Mouse (Mus musculus): ENCODE measurements at regions not wholly inside any gene's neighbourhood (a gene's known extent, or its start where the extent isn't known, plus 50 kb on each side); places are given as distances from the start of the nearest gene placed in this dataset.

- ATAC-seq (ENCODE audit: insufficient number of reproducible peaks, insufficient read depth, low FRiP score, low TSS enrichment), result no peak
- WGBS, result 53% methylated on average over 3 of the region's 3 CpGs
These were observed 235.6 kb upstream of the Nt5c1b start for GRCm38 (mm10) chr12:10134141-10134540.

GRCm38 (mm10) chr12:10135915-10136314 lies 233.9 kb upstream of the Nt5c1b start:
- Histone ChIP-seq H3K9me3 (no peaks in the 10 kb centered on the region), H3K4me2 (replicated peaks) (no peak overlapping the region), H3K36me3 (no peaks in the 10 kb centered on the region), H3K27ac (no peak overlapping the region), H3K4me1 (no peaks in the 10 kb centered on the region), H3K27me3 (no peaks in the 10 kb centered on the region), H3K9ac (no peak overlapping the region), H3K4me3 (no peak overlapping the region)
- WGBS, result 27% methylated on average over 2 of the region's 2 CpGs
- no peak for ATAC-seq (ENCODE audit: insufficient number of reproducible peaks, insufficient read depth, low FRiP score, low TSS enrichment)

More at GRCm38 (mm10) chr12:10134141-10134540, 235.6 kb upstream of the Nt5c1b start:
- H3K9me3 ChIP-seq, result no peaks in the 10 kb centered on the region
- H3K36me3 ChIP-seq, result no peaks in the 10 kb centered on the region
- no peak overlapping the region for H3K4me2 ChIP-seq (replicated peaks)
- no peak overlapping the region for H3K27ac ChIP-seq
- no peaks in the 10 kb centered on the region for H3K4me1 ChIP-seq
- H3K9ac ChIP-seq, result no peak overlapping the region
- no peaks in the 10 kb centered on the region for H3K27me3 ChIP-seq
- H3K4me3 ChIP-seq, result no peak overlapping the region

- ATAC-seq (ENCODE audit: insufficient number of reproducible peaks, insufficient read depth, low FRiP score, low TSS enrichment), result no peak
These were observed 229.6 kb upstream of the Nt5c1b start for GRCm38 (mm10) chr12:10140131-10140530.

GRCm38 (mm10) chr12:10160837-10161236 lies 208.9 kb upstream of the Nt5c1b start:
- no peak for ATAC-seq (ENCODE audit: insufficient number of reproducible peaks, insufficient read depth, low FRiP score, low TSS enrichment)
- H3K36me3 ChIP-seq, result no peaks in the 10 kb centered on the region
- WGBS, result 72% methylated on average over 1 of the region's 1 CpGs
- no peak overlapping the region for H3K4me3 ChIP-seq
- no peaks in the 10 kb centered on the region for H3K4me1 ChIP-seq
- H3K27ac ChIP-seq, result no peak overlapping the region
- no peak overlapping the region for H3K9ac ChIP-seq
- no peaks in the 10 kb centered on the region for H3K27me3 ChIP-seq
- no peaks in the 10 kb centered on the region for H3K9me3 ChIP-seq
- H3K4me2 ChIP-seq (replicated peaks), result no peak overlapping the region

More at GRCm38 (mm10) chr12:10140131-10140530, 229.6 kb upstream of the Nt5c1b start:
- H3K4me3 ChIP-seq, result no peak overlapping the region
- no peak overlapping the region for H3K27ac ChIP-seq
- no peaks in the 10 kb centered on the region for H3K27me3 ChIP-seq
- H3K9ac ChIP-seq, result no peak overlapping the region
- H3K4me2 ChIP-seq (replicated peaks), result no peak overlapping the region
- no peaks in the 10 kb centered on the region for H3K4me1 ChIP-seq
- no peaks in the 10 kb centered on the region for H3K36me3 ChIP-seq
- no peaks in the 10 kb centered on the region for H3K9me3 ChIP-seq

- H3K9me3 ChIP-seq, result no peaks in the 10 kb centered on the region
- H3K9ac ChIP-seq, result no peak overlapping the region
- no peak for ATAC-seq (ENCODE audit: insufficient number of reproducible peaks, insufficient read depth, low FRiP score, low TSS enrichment)
- H3K4me2 ChIP-seq (replicated peaks), result no peak overlapping the region
- no peaks in the 10 kb centered on the region for H3K4me1 ChIP-seq
- no peaks in the 10 kb centered on the region for H3K36me3 ChIP-seq
- no peaks in the 10 kb centered on the region for H3K27me3 ChIP-seq
- no peak overlapping the region for H3K4me3 ChIP-seq
- H3K27ac ChIP-seq, result no peak overlapping the region
These were observed 201.7 kb upstream of the Nt5c1b start for GRCm38 (mm10) chr12:10168042-10168441.

GRCm38 (mm10) chr12:10168581-10168980 lies 201.2 kb upstream of the Nt5c1b start:
- no peaks in the 10 kb centered on the region for H3K9me3 ChIP-seq
- H3K4me2 ChIP-seq (replicated peaks), result no peak overlapping the region
- H3K27ac ChIP-seq, result no peak overlapping the region
- H3K36me3 ChIP-seq, result no peaks in the 10 kb centered on the region
- no peak for ATAC-seq (ENCODE audit: insufficient number of reproducible peaks, insufficient read depth, low FRiP score, low TSS enrichment)
- no peak overlapping the region for H3K4me3 ChIP-seq
- H3K9ac ChIP-seq, result no peak overlapping the region
- no peaks in the 10 kb centered on the region for H3K27me3 ChIP-seq
- no peaks in the 10 kb centered on the region for H3K4me1 ChIP-seq

- Histone ChIP-seq H3K36me3 (no peaks in the 10 kb centered on the region), H3K9me3 (no peaks in the 10 kb centered on the region), H3K27me3 (no peaks in the 10 kb centered on the region), H3K4me2 (replicated peaks) (no peak overlapping the region), H3K9ac (no peak overlapping the region), H3K27ac (no peak overlapping the region), H3K4me3 (no peak overlapping the region), H3K4me1 (peaks cover 14% of the 10 kb centered on the region; the same call in 1 of the 2 replicates)
- WGBS, result 91% methylated on average over 4 of the region's 4 CpGs
- ATAC-seq (ENCODE audit: insufficient number of reproducible peaks, insufficient read depth, low FRiP score, low TSS enrichment), result no peak
These were observed 191.1 kb upstream of the Nt5c1b start for GRCm38 (mm10) chr12:10178718-10179117.

GRCm38 (mm10) chr12:10179147-10179814 lies 190.5 kb upstream of the Nt5c1b start:
- Histone ChIP-seq H3K36me3 (no peaks in the 10 kb centered on the region), H3K27ac (no peak overlapping the region), H3K4me1 (peaks cover 14% of the 10 kb centered on the region; the same call in 1 of the 2 replicates), H3K9ac (no peak overlapping the region), H3K27me3 (no peaks in the 10 kb centered on the region), H3K4me3 (no peak overlapping the region), H3K9me3 (no peaks in the 10 kb centered on the region), H3K4me2 (replicated peaks) (no peak overlapping the region)
- peak; percentile 28; the same call in 1 of the 2 replicates for ATAC-seq (ENCODE audit: insufficient number of reproducible peaks, insufficient read depth, low FRiP score, low TSS enrichment)
- WGBS, result 33% methylated on average over 1 of the region's 1 CpGs

GRCm38 (mm10) chr12:10179815-10180468 lies 189.8 kb upstream of the Nt5c1b start:
- no peak for ATAC-seq (ENCODE audit: insufficient number of reproducible peaks, insufficient read depth, low FRiP score, low TSS enrichment)
- H3K4me1 ChIP-seq, result peaks cover 14% of the 10 kb centered on the region; the same call in 1 of the 2 replicates
- no peaks in the 10 kb centered on the region for H3K9me3 ChIP-seq
- no peak overlapping the region for H3K4me3 ChIP-seq
- no peaks in the 10 kb centered on the region for H3K27me3 ChIP-seq
- no peak overlapping the region for H3K27ac ChIP-seq
- no peaks in the 10 kb centered on the region for H3K36me3 ChIP-seq
- no peak overlapping the region for H3K9ac ChIP-seq
- no peak overlapping the region for H3K4me2 ChIP-seq (replicated peaks)
- WGBS, result 39% methylated on average over 3 of the region's 3 CpGs

GRCm38 (mm10) chr12:10182589-10182988 lies 187.2 kb upstream of the Nt5c1b start:
- Histone ChIP-seq H3K27ac (no peak overlapping the region), H3K9ac (no peak overlapping the region), H3K27me3 (no peaks in the 10 kb centered on the region), H3K36me3 (no peaks in the 10 kb centered on the region), H3K4me3 (no peak overlapping the region), H3K9me3 (no peaks in the 10 kb centered on the region), H3K4me1 (peaks cover 14% of the 10 kb centered on the region; the same call in 1 of the 2 replicates), H3K4me2 (replicated peaks) (no peak overlapping the region)
- no peak for ATAC-seq (ENCODE audit: insufficient number of reproducible peaks, insufficient read depth, low FRiP score, low TSS enrichment)

- Histone ChIP-seq H3K9me3 (no peaks in the 10 kb centered on the region), H3K36me3 (no peaks in the 10 kb centered on the region), H3K27ac (no peak overlapping the region), H3K4me1 (no peaks in the 10 kb centered on the region), H3K4me3 (no peak overlapping the region), H3K27me3 (no peaks in the 10 kb centered on the region), H3K9ac (no peak overlapping the region), H3K4me2 (replicated peaks) (no peak overlapping the region)
- no peak for ATAC-seq (ENCODE audit: insufficient number of reproducible peaks, insufficient read depth, low FRiP score, low TSS enrichment)
These were observed 183.2 kb upstream of the Nt5c1b start for GRCm38 (mm10) chr12:10186576-10186975.

- no peaks in the 10 kb centered on the region for H3K9me3 ChIP-seq
- no peak for ATAC-seq (ENCODE audit: insufficient number of reproducible peaks, insufficient read depth, low FRiP score, low TSS enrichment)
- H3K4me1 ChIP-seq, result no peaks in the 10 kb centered on the region
- H3K9ac ChIP-seq, result no peak overlapping the region
- no peak overlapping the region for H3K4me3 ChIP-seq
- H3K27ac ChIP-seq, result no peak overlapping the region
- no peaks in the 10 kb centered on the region for H3K36me3 ChIP-seq
- no peaks in the 10 kb centered on the region for H3K27me3 ChIP-seq
- 91% methylated on average over 2 of the region's 2 CpGs for WGBS
- no peak overlapping the region for H3K4me2 ChIP-seq (replicated peaks)
These were observed 180.0 kb upstream of the Nt5c1b start for GRCm38 (mm10) chr12:10189746-10190145.

Measured in embryonic facial prominence, embryonic 12.5 days (tissue).